ENCODE assay signal across 9 mouse cellular contexts in the genomic region with DNA sequence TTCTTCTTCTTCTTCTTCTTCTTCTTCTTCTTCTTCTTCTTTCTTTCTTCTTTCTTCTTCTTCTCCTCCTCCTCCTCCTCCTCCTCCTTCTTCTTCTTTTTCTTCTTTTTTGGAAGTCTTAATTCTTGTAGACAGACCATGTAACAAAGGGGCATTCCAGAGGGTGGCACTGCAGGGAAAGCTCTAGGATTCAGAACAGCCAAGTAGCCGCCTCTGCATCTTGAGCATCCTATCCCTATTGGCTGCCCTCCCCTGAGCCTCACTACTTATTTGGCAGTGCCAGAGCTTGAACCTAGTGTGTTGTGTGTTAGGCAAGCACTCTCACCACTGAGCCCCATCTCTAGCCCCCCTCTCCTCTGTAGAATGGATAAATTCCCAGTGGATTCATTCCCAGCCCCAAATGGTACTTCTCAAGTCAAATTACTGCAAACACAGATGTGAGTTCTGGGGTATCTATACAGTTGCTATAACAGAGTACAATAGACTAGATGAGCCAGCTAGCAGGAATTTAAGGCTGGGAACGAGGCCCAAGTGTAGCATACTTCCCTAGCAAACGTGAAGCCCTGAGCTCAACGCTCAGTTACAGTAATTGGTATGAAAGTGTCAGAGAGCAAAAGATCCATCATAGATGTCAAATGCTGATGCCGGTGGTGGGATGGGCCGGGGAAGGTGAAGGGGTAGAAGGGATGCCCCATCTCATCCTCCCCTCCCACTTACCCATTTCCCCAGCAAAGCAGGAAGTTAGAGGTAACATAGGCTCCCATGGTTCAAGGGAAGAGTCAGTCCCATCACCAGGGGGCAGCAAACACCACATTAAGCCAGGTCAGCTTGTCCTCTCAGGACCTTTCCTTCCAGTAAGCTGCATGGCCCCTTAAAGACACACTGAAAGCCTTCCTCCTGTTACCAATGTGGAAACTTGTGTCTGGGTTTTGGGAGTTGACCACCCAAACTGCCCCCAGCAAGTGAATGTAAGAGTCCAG. TPM values are rescaled to one million over a fixed set of nuclear protein-coding genes. Genes with fewer than 3 reads are reported as not detected.
DNase-seq lines count a peak whose midpoint lies in the region; TF ChIP-seq lines count a peak whose summit lies in the region.
"Had no signal": no experiment of that assay in that cellular context is flagged by ENCODE, and none has a peak within 500 bp of the region (broad histone marks: within the 10 kb centered on the region; RNA-seq: fewer than 3 reads in every experiment).

No protein-coding gene starts in this region.

- H3K4me3 ChIP-seq in layer of hippocampus, adult 2 months, result no peak overlapping the region

- peak; percentile 84 for DNase-seq in CD4-positive helper T cell, adult 2 months (ENCODE audit: low read depth, low spot score)
- peak; percentile 74 for DNase-seq in Muller cell, postnatal 12 days (ENCODE audit: inconsistent ontology term)
- peak; percentile 61 for DNase-seq in cerebellum, adult 9-11 months
- DNase-seq in gastrocnemius, postnatal 25 days, result peak; percentile 65
- DNase-seq in layer of hippocampus, adult 2 months (ENCODE audit: low spot score in 2 of 2), result peak; percentile 74 to 82
- peak; percentile 89 for DNase-seq in lung, postnatal 25 days (ENCODE audit: low spot score)
- peak; percentile 77 for DNase-seq in right cerebral cortex, postnatal 4 days
- DNase-seq in yolk sac, embryonic 10.5 days (ENCODE audit: low spot score), result peak; percentile 70

- TF ChIP-seq CTCF in layer of hippocampus, adult 2 months (conservative IDR thresholded peaks at IDR 0.05), result peak; percentile 85

- no peak overlapping the region for H3K27ac ChIP-seq in layer of hippocampus, adult 2 months
- H3K27ac ChIP-seq: macrophage had no signal

RNA-seq across cellular contexts. Expression of a gene that starts 3.2 kb away (rescaled TPM):
- total RNA-seq in gastrocnemius, postnatal 25 days (2021), result 1 to 10 TPM; 6.9 to 8.1 TPM
- total RNA-seq in layer of hippocampus, adult 2 months (2021), result 10 to 100 TPM; 57.2 to 57.8 TPM

RNA-seq across cellular contexts. Expression of a gene that starts 8.3 kb away (rescaled TPM):
- total RNA-seq in gastrocnemius, postnatal 25 days (2021), result not detected
- total RNA-seq in layer of hippocampus, adult 2 months (2021), result not detected

Comparison
In these comparisons a context has a peak if more than half of its experiments do, and no peak if none do; other contexts are left out.
1. RNA of a gene that starts 3.2 kb away (total RNA-seq): 57.2 to 57.8 TPM in layer of hippocampus, adult 2 months; 6.9 to 8.1 TPM in gastrocnemius, postnatal 25 days; every median in the first group is over 4 times any median in the second.
2. Peak in every context shown above with its lines, with median percentiles within 50 percentile points of each other: DNase-seq.